ENCODE assay signal across 8 mouse cellular contexts in genomic region chr4:136149734-136150133, GRCm38 (mm10). TPM values are rescaled to one million over a fixed set of nuclear protein-coding genes. Genes with fewer than 3 reads are reported as not detected.
DNase-seq lines count a peak whose midpoint lies in the region; ATAC-seq and TF ChIP-seq lines count a peak whose summit lies in the region.

No protein-coding gene starts in this region.

- H3K27ac ChIP-seq in forebrain, embryonic 10.5 days, result no peak overlapping the region
- H3K27ac ChIP-seq in forebrain, embryonic 13.5 days, result no peak overlapping the region
- H3K27ac ChIP-seq in midbrain, embryonic 10.5 days (replicated peaks), result no peak overlapping the region
- no peak overlapping the region for H3K27ac ChIP-seq in midbrain, embryonic 15.5 days

- 41% methylated on average over 3 of the region's 3 CpGs for WGBS in forebrain, embryonic 10.5 days
- 37% methylated on average over 3 of the region's 3 CpGs for WGBS in forebrain, embryonic 13.5 days
- WGBS in midbrain, embryonic 10.5 days, result 36% methylated on average over 3 of the region's 3 CpGs
- WGBS in midbrain, embryonic 15.5 days, result 47% methylated on average over 3 of the region's 3 CpGs

- H3K4me3 ChIP-seq in forebrain, embryonic 10.5 days, result no peak overlapping the region
- H3K4me3 ChIP-seq in forebrain, embryonic 13.5 days, result no peak overlapping the region
- no peak overlapping the region for H3K4me3 ChIP-seq in midbrain, embryonic 10.5 days
- no peak overlapping the region for H3K4me3 ChIP-seq in midbrain, embryonic 15.5 days

- DNase-seq in forebrain, embryonic 10.5 days (ENCODE audit: extremely low spot score, low spot score), result peak; percentile 67
- peak; percentile 65 for DNase-seq in midbrain, embryonic 10.5 days (ENCODE audit: low spot score)
- peak; percentile 71 for DNase-seq in brain, embryonic 14.5 days (ENCODE audit: low read depth)
- peak; percentile 74 to 80 for DNase-seq in kidney, postnatal 4 days
- peak; percentile 53 to 81 for DNase-seq in spleen, postnatal 10 days (ENCODE audit: low spot score in 2 of 2)

- TF ChIP-seq POLR2A in brain, embryonic 14.5 days (IDR thresholded peaks at IDR 0.05; ENCODE audit: borderline replicate concordance, extremely low read depth, insufficient read depth, insufficient read length, poor library complexity, severe bottlenecking), result no peak

- H3K27me3 ChIP-seq in forebrain, embryonic 10.5 days (ENCODE audit: poor library complexity, severe bottlenecking), result peaks cover 27% of the 10 kb centered on the region
- H3K27me3 ChIP-seq in forebrain, embryonic 13.5 days, result peaks cover 23% of the 10 kb centered on the region
- peaks cover 10% of the 10 kb centered on the region; the same call in 1 of the 2 replicates for H3K27me3 ChIP-seq in midbrain, embryonic 10.5 days (ENCODE audit: low read depth, poor library complexity, severe bottlenecking)
- 0 out of 2 replicates have a peak, but pooled peaks cover 4% of the 10 kb centered on the region for H3K27me3 ChIP-seq in midbrain, embryonic 15.5 days (replicated peaks)

- H3K4me1 ChIP-seq in forebrain, embryonic 10.5 days, result peaks cover 68% of the 10 kb centered on the region
- H3K4me1 ChIP-seq in forebrain, embryonic 13.5 days, result peaks cover 36% of the 10 kb centered on the region
- H3K4me1 ChIP-seq in midbrain, embryonic 10.5 days, result peaks cover 61% of the 10 kb centered on the region
- peaks cover 23% of the 10 kb centered on the region for H3K4me1 ChIP-seq in midbrain, embryonic 15.5 days

- H3K9ac ChIP-seq in forebrain, embryonic 13.5 days, result no peak overlapping the region
- H3K9ac ChIP-seq in midbrain, embryonic 15.5 days, result no peak overlapping the region

- peak; percentile 76; the same call in 1 of the 2 replicates for TF ChIP-seq CTCF in brain, embryonic 14.5 days (IDR thresholded peaks at IDR 0.05; ENCODE audit: borderline replicate concordance, extremely low read depth, insufficient read depth, insufficient read length)

- H3K4me2 ChIP-seq in forebrain, embryonic 13.5 days, result no peak overlapping the region
- H3K4me2 ChIP-seq in midbrain, embryonic 15.5 days, result no peak overlapping the region

- H3K36me3 ChIP-seq in forebrain, embryonic 10.5 days (replicated peaks), result peaks cover 12% of the 10 kb centered on the region
- no peaks in the 10 kb centered on the region for H3K36me3 ChIP-seq in forebrain, embryonic 13.5 days (ENCODE audit: poor library complexity, severe bottlenecking)
- peaks cover 12% of the 10 kb centered on the region for H3K36me3 ChIP-seq in midbrain, embryonic 10.5 days
- no peaks in the 10 kb centered on the region for H3K36me3 ChIP-seq in midbrain, embryonic 15.5 days (replicated peaks)

- ATAC-seq in forebrain, embryonic 13.5 days, result no peak
- no peak for ATAC-seq in midbrain, embryonic 15.5 days (replicated peaks)
- no peak for ATAC-seq in activated CD4-positive, CD25-positive, alpha-beta regulatory T cell, adult 4 months

- peaks cover 4% of the 10 kb centered on the region; the same call in 1 of the 2 replicates for H3K9me3 ChIP-seq in forebrain, embryonic 10.5 days
- no peaks in the 10 kb centered on the region for H3K9me3 ChIP-seq in forebrain, embryonic 13.5 days (replicated peaks)
- H3K9me3 ChIP-seq in midbrain, embryonic 10.5 days (replicated peaks), result no peaks in the 10 kb centered on the region
- H3K9me3 ChIP-seq in midbrain, embryonic 15.5 days, result no peaks in the 10 kb centered on the region

RNA-seq across cellular contexts. Expression of gene Id3, which starts 6.4 kb away (rescaled TPM):
- polyA plus RNA-seq in forebrain, embryonic 10.5 days (2016; fragmentation: Nextera tagmentation; extraction: Ambion mirVana), result 488 and 529 TPM in 2 replicates
- 90.9 and 119 TPM in 2 replicates for polyA plus RNA-seq in forebrain, embryonic 13.5 days (2015; fragmentation: Nextera tagmentation; extraction: Ambion mirVana)
- 619 and 802 TPM in 2 replicates for polyA plus RNA-seq in midbrain, embryonic 10.5 days (2016; fragmentation: Nextera tagmentation; extraction: Ambion mirVana)
- polyA plus RNA-seq in midbrain, embryonic 15.5 days (2015; fragmentation: Nextera tagmentation; extraction: Ambion mirVana), result 127 and 151 TPM in 2 replicates
- 105 and 107 TPM in 2 replicates for polyA plus RNA-seq in brain, embryonic 14.5 days (2012; rRNA removed)
- polyA plus RNA-seq in activated CD4-positive, CD25-positive, alpha-beta regulatory T cell, adult 4 months (2017; shearing (Covaris generic)), result 100 to 1,000 TPM; 281 to 355 TPM

RNA-seq across cellular contexts. Expression of gene E2f2, which starts 22.5 kb away (rescaled TPM):
- 10.3 and 11.4 TPM in 2 replicates for polyA plus RNA-seq in forebrain, embryonic 10.5 days (2016; fragmentation: Nextera tagmentation; extraction: Ambion mirVana)
- 9.7 and 11.3 TPM in 2 replicates for polyA plus RNA-seq in forebrain, embryonic 13.5 days (2015; fragmentation: Nextera tagmentation; extraction: Ambion mirVana)
- 10.3 and 10.8 TPM in 2 replicates for polyA plus RNA-seq in midbrain, embryonic 10.5 days (2016; fragmentation: Nextera tagmentation; extraction: Ambion mirVana)
- 2.2 and 2.3 TPM in 2 replicates for polyA plus RNA-seq in midbrain, embryonic 15.5 days (2015; fragmentation: Nextera tagmentation; extraction: Ambion mirVana)
- 3.5 and 5.1 TPM in 2 replicates for polyA plus RNA-seq in brain, embryonic 14.5 days (2012; rRNA removed)
- polyA plus RNA-seq in activated CD4-positive, CD25-positive, alpha-beta regulatory T cell, adult 4 months (2017; shearing (Covaris generic)), result 10 to 100 TPM; 22.0 to 34.6 TPM

RNA-seq across cellular contexts. Expression of gene Asap3, which starts 56.4 kb away (rescaled TPM):
- 4.7 and 5.2 TPM in 2 replicates for polyA plus RNA-seq in forebrain, embryonic 10.5 days (2016; fragmentation: Nextera tagmentation; extraction: Ambion mirVana)
- polyA plus RNA-seq in forebrain, embryonic 13.5 days (2015; fragmentation: Nextera tagmentation; extraction: Ambion mirVana), result 2.9 and 3.9 TPM in 2 replicates
- 6.0 and 7.1 TPM in 2 replicates for polyA plus RNA-seq in midbrain, embryonic 10.5 days (2016; fragmentation: Nextera tagmentation; extraction: Ambion mirVana)
- 5.1 and 5.2 TPM in 2 replicates for polyA plus RNA-seq in midbrain, embryonic 15.5 days (2015; fragmentation: Nextera tagmentation; extraction: Ambion mirVana)
- 4.2 and 6.2 TPM in 2 replicates for polyA plus RNA-seq in brain, embryonic 14.5 days (2012; rRNA removed)
- polyA plus RNA-seq in activated CD4-positive, CD25-positive, alpha-beta regulatory T cell, adult 4 months (2017; shearing (Covaris generic)), result under 1 TPM in 1 of 2 experiments, not detected in 1; 0.25 TPM
